In genomic region chr16:29913357-29914010, GRCm38 (mm10) we compare ENCODE assay signal across 16 mouse cellular contexts.
"Had no signal": no experiment of that assay in that cellular context is flagged by ENCODE, and none has a peak within 500 bp of the region (broad histone marks: within the 10 kb centered on the region; RNA-seq: fewer than 3 reads in every experiment).

No protein-coding gene starts in this region.

- H3K4me2 ChIP-seq: lung, embryonic 14.5 days; midbrain, embryonic 13.5 days; midbrain, embryonic 15.5 days; neural tube, embryonic 13.5 days; neural tube, embryonic 15.5 days; stomach, embryonic 15.5 days had no signal

- H3K27me3 ChIP-seq: midbrain, embryonic 15.5 days; stomach, embryonic 15.5 days had no signal

- H3K4me3 ChIP-seq: midbrain, embryonic 10.5 days; midbrain, embryonic 13.5 days; midbrain, embryonic 15.5 days; myocyte; neural tube, embryonic 13.5 days; neural tube, embryonic 15.5 days; stomach, embryonic 15.5 days had no signal

- ATAC-seq: midbrain, embryonic 13.5 days; midbrain, embryonic 15.5 days had no signal

- H3K36me3 ChIP-seq: midbrain, embryonic 10.5 days; midbrain, embryonic 13.5 days; midbrain, embryonic 15.5 days; neural tube, embryonic 13.5 days; neural tube, embryonic 15.5 days; stomach, embryonic 15.5 days had no signal

- DNase-seq: lung, adult 18-20 months; lung, embryonic 14.5 days; lung, postnatal 10 days; lung, postnatal 4 days; right cerebral cortex, postnatal 14 days; thymus, adult 2 months; thymus, postnatal 25 days; thymus, postnatal 4 days had no signal

- H3K9ac ChIP-seq: liver, embryonic 14.5 days; lung, embryonic 14.5 days; midbrain, embryonic 13.5 days; midbrain, embryonic 15.5 days; neural tube, embryonic 13.5 days; neural tube, embryonic 15.5 days; stomach, embryonic 15.5 days had no signal

- H3K9me3 ChIP-seq: midbrain, embryonic 15.5 days; neural tube, embryonic 13.5 days; stomach, embryonic 15.5 days had no signal

- H3K27ac ChIP-seq: liver, embryonic 14.5 days; midbrain, embryonic 10.5 days; midbrain, embryonic 13.5 days; midbrain, embryonic 15.5 days; neural tube, embryonic 13.5 days; neural tube, embryonic 15.5 days; stomach, embryonic 15.5 days had no signal
